Mouse (Mus musculus) lung, postnatal 0 days (tissue): ENCODE measurements around the gene Olfr960. TPM values are rescaled to one million over a fixed set of nuclear protein-coding genes. Genes with fewer than 3 reads are reported as not detected.

ENCODE experiments used
- ATAC-seq: fragments of 200-750 bp; cut with Nextera tagmentation; 2 replicates; pipeline ENCODE4 v1.8.0; 2017; ENCODE audit warnings: moderate library complexity
- DNase-seq: peaks from one replicate; pipeline ENCODE4 v3.0.0-alpha.2; 2016; ENCODE audit warnings: low spot score
- H3K27ac ChIP-seq: fragments of 300-500 bp; sonication (generic); 2 replicates; pipeline ENCODE4 v1.5.1; 2014; ENCODE audit warnings: antibody characterized with exemption, mild to moderate bottlenecking, low read length, mixed read lengths
- H3K27me3 ChIP-seq: fragments of 300-500 bp; sonication (generic); replicated peaks from 2 replicates; pipeline ENCODE4 v1.6.1; 2014; ENCODE audit warnings: low read length, mixed read lengths; ENCODE audit not compliant: insufficient read depth
- H3K36me3 ChIP-seq: fragments of 300-500 bp; sonication (generic); 2 replicates; pipeline ENCODE4 v1.6.1; 2014; ENCODE audit warnings: low read length, mixed read lengths; ENCODE audit not compliant: insufficient read depth
- H3K4me1 ChIP-seq: fragments of 300-500 bp; sonication (generic); 2 replicates; pipeline ENCODE4 v1.6.1; 2014; ENCODE audit warnings: antibody characterized with exemption, low read depth, low read length, mixed read lengths; ENCODE audit not compliant: insufficient read depth
- H3K4me2 ChIP-seq: fragments of 300-500 bp; sonication (generic); replicated peaks from 2 replicates; pipeline ENCODE4 v1.6.1; 2014; ENCODE audit warnings: low read depth, mild to moderate bottlenecking, low read length, moderate library complexity, mixed read lengths
- H3K4me3 ChIP-seq: fragments of 300-500 bp; sonication (generic); 2 replicates; pipeline ENCODE4 v1.5.1; 2014; ENCODE audit warnings: low read depth, low read length
- H3K9ac ChIP-seq: fragments of 300-500 bp; sonication (generic); replicated peaks from 2 replicates; pipeline ENCODE4 v1.6.1; 2014; ENCODE audit warnings: low read depth, mild to moderate bottlenecking
- H3K9me3 ChIP-seq: fragments of 300-500 bp; sonication (generic); 2 replicates; pipeline ENCODE4 v1.6.1; 2016; ENCODE audit warnings: low read length, mixed read lengths
- CTCF ChIP-seq: IDR thresholded peaks from 2 replicates; pipeline ENCODE4 v1.5.1; 2016; ENCODE audit warnings: antibody characterized with exemption, mild to moderate bottlenecking
- EP300 ChIP-seq: IDR thresholded peaks from 2 replicates; pipeline ENCODE4 v1.6.1; 2016; ENCODE audit warnings: antibody characterized with exemption, mild to moderate bottlenecking, control low read depth
- WGBS: fragments of 180-500 bp; shearing (Covaris S2); extraction: QIAGEN DNeasy Blood & Tissue Kit; methylation state at CpG from one replicate; pipeline ENCODE4 v1.1.7; 2014; 5-methylcytosine and 5-hydroxymethylcytosine counted together
- polyA plus RNA-seq: library from polyadenylated mRNA; unstranded; fragments of >200 nt; fragmentation: Nextera tagmentation; extraction: Ambion mirVana; gene quantifications from 2 replicates; pipeline ENCODE4 v1.2.1, GENCODE M21; 2015

Olfr960 gene
- polyA plus RNA-seq, 1 experiment from 2014 or later: not detected

GRCm38 (mm10) chr9:39608497-39608896 is 12.7 kb upstream of the Olfr960 start:
- TF ChIP-seq EP300 (no peak), CTCF (no peak)
- H3K4me3 ChIP-seq: no peak overlapping the region
- no peaks in the 10 kb centered on the region for H3K27me3 ChIP-seq
- no peak overlapping the region for H3K27ac ChIP-seq
- 0 out of 2 replicates have a peak, but pooled peaks cover 5% of the 10 kb centered on the region for H3K4me1 ChIP-seq
- no peak overlapping the region for H3K4me2 ChIP-seq
- H3K9ac ChIP-seq: no peak overlapping the region
- ATAC-seq (no peak), DNase-seq (no peak)
- H3K9me3 ChIP-seq: no peaks in the 10 kb centered on the region
- no peaks in the 10 kb centered on the region for H3K36me3 ChIP-seq

GRCm38 (mm10) chr9:39610355-39610754 is 10.8 kb upstream of the Olfr960 start, which contains the start of gene Olfr148:
TSS of gene Olfr148 (plus strand) at chr9:39610655.
- Histone ChIP-seq H3K9me3 (no peaks in the 10 kb centered on the region), H3K36me3 (no peaks in the 10 kb centered on the region), H3K27ac (no peak within 1 kb of the TSS), H3K4me1 (no peaks in the 10 kb centered on the region), H3K4me3 (no peak within 1 kb of the TSS), H3K27me3 (no peaks in the 10 kb centered on the region), H3K4me2 (no peak within 1 kb of the TSS), H3K9ac (no peak within 1 kb of the TSS)
- no peak for DNase-seq
- no peak for ATAC-seq
- TF ChIP-seq EP300 (no peak), CTCF (no peak)
- WGBS: 65% methylated on average over 3 of the region's 3 CpGs

DNA sequence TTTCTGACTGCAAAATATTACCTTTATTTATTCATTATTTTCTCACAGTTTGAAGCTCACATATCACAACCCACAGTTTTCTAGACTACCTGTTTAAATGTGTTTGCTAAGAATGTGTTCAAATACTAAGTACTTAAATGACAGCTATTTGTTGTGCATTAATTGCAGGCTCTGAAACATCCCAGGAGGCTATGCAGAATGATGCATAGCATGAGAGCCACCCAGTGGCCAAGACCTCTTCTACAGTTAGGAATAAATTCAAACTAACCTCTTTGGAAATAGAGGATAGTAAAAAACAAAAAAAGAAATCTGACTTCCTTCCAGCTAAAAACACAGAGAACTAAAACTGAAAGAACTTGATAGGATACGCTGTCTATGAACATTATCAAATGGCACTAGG is 9.2 kb upstream of the Olfr960 start:
- Histone ChIP-seq H3K4me3 (no peak overlapping the region), H3K4me2 (no peak overlapping the region), H3K4me1 (no peaks in the 10 kb centered on the region), H3K9me3 (no peaks in the 10 kb centered on the region), H3K27ac (no peak overlapping the region), H3K27me3 (no peaks in the 10 kb centered on the region), H3K36me3 (no peaks in the 10 kb centered on the region), H3K9ac (no peak overlapping the region)
- WGBS: 56% methylated on average over 1 of the region's 1 CpGs
- no peak for TF ChIP-seq EP300
- TF ChIP-seq CTCF: peak; percentile 45
- DNase-seq (no peak), ATAC-seq (no peak)

DNA sequence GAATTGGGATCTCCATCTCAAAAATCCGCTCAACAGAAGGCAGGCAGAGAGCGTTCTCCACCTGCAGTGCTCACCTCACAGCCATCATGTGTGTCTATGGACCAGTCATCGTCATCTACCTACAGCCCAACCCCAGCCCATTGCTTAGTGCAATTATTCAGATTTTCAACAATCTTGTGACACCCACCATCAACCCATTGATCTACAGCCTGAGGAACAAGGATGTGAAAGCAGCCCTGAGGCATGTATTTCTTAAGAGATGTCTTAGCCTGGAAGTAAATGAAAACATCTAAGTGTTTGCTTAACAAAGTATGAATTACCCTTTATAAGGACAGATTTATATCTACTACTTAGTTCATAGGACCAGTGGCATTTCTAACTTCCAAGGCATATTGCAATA is 2.6 kb downstream of the Olfr960 start:
- H3K36me3 ChIP-seq: no peaks in the 10 kb centered on the region
- H3K4me2 ChIP-seq: no peak overlapping the region
- ATAC-seq (no peak), DNase-seq (no peak)
- TF ChIP-seq CTCF: no peak
- TF ChIP-seq EP300: no peak
- H3K4me1 ChIP-seq: no peaks in the 10 kb centered on the region
- no peak overlapping the region for H3K4me3 ChIP-seq
- no peaks in the 10 kb centered on the region for H3K9me3 ChIP-seq
- no peaks in the 10 kb centered on the region for H3K27me3 ChIP-seq
- H3K27ac ChIP-seq: no peak overlapping the region
- H3K9ac ChIP-seq: no peak overlapping the region
- WGBS: 87% methylated on average over 3 of the region's 3 CpGs

DNA sequence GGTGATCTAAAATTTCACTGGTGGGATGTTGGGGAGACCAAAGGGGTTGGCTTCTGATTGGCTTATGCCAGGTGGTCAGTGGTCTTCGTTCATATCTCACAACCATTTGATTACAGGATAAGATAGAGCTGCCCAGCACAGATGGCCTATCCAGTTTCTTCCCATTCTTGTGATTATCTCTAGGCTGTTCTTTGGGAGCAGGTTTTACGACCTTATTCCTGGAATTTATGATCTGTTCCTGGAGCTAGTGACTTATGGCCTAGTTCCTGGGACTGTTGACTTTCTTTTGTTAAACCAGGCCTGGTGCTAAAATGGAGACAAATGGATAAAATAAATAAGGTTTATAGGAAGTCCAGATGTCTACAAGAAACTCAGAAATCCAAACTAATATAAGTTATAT is 3.5 kb downstream of the Olfr960 start:
- Histone ChIP-seq H3K9me3 (no peaks in the 10 kb centered on the region), H3K4me2 (no peak overlapping the region), H3K4me1 (no peaks in the 10 kb centered on the region), H3K27ac (no peak overlapping the region), H3K9ac (no peak overlapping the region), H3K36me3 (no peaks in the 10 kb centered on the region), H3K4me3 (no peak overlapping the region), H3K27me3 (no peaks in the 10 kb centered on the region)
- ATAC-seq: no peak
- no peak for TF ChIP-seq CTCF
- no peak for TF ChIP-seq EP300
- WGBS: 64% methylated on average over 2 of the region's 2 CpGs
- no peak for DNase-seq

- WGBS: 56% methylated on average over 2 of the region's 2 CpGs
These were observed 7.9 kb downstream of the Olfr960 start for GRCm38 (mm10) chr9:39629069-39629468.

More at GRCm38 (mm10) chr9:39629069-39629468, 7.9 kb downstream of the Olfr960 start:
- no peak overlapping the region for H3K27ac ChIP-seq
- H3K27me3 ChIP-seq: no peaks in the 10 kb centered on the region
- H3K4me3 ChIP-seq: no peak overlapping the region
- H3K4me2 ChIP-seq: no peak overlapping the region
- no peak for ATAC-seq
- DNase-seq: no peak
- H3K4me1 ChIP-seq: no peaks in the 10 kb centered on the region
- H3K9me3 ChIP-seq: no peaks in the 10 kb centered on the region
- TF ChIP-seq EP300 (no peak), CTCF (no peak)
- H3K9ac ChIP-seq: no peak overlapping the region
- no peaks in the 10 kb centered on the region for H3K36me3 ChIP-seq
